Mouse (Mus musculus) small intestine, adult 2 months (tissue): ENCODE measurements at regions not wholly inside any gene's neighbourhood (a gene's known extent, or its start where the extent isn't known, plus 50 kb on each side); places are given as distances from the start of the nearest gene placed in this dataset.

ENCODE experiments used
- H3K27ac ChIP-seq: fragments of 200-500 bp; 2 replicates; pipeline ENCODE4 v1.5.1; 2012; ENCODE audit warnings: low read depth, low read length, control low read depth, inconsistent platforms; ENCODE audit not compliant: insufficient read depth
- H3K27me3 ChIP-seq: fragments of 200-500 bp; 2 replicates; pipeline ENCODE4 v1.6.1; 2012; ENCODE audit warnings: mild to moderate bottlenecking, moderate library complexity, low read length, inconsistent platforms; ENCODE audit not compliant: control insufficient read depth, insufficient read depth
- H3K36me3 ChIP-seq: fragments of 200-500 bp; 2 replicates; pipeline ENCODE4 v1.6.1; 2012; ENCODE audit warnings: mild to moderate bottlenecking, low read length, control low read depth, inconsistent platforms; ENCODE audit not compliant: control insufficient read depth, insufficient read depth
- H3K4me1 ChIP-seq: fragments of 200-500 bp; 2 replicates; pipeline ENCODE4 v1.6.1; 2012; ENCODE audit warnings: low read length, inconsistent platforms, mixed read lengths; ENCODE audit not compliant: control insufficient read depth, insufficient read depth, insufficient read length
- H3K4me3 ChIP-seq: fragments of 200-500 bp; 2 replicates; pipeline ENCODE4 v1.5.1; 2012; ENCODE audit warnings: low read depth, mild to moderate bottlenecking, control low read depth, inconsistent platforms, low read length, moderate library complexity
- CTCF ChIP-seq: fragments of 200-500 bp; IDR thresholded peaks from 2 replicates; pipeline ENCODE4 v1.5.1; 2012; ENCODE audit warnings: low read depth, mild to moderate bottlenecking, control low read depth, inconsistent platforms, low read length, moderate library complexity, mixed read lengths; ENCODE audit not compliant: insufficient replicate concordance, insufficient read length; ENCODE audit errors: extremely low read depth
- POLR2A ChIP-seq: fragments of 200-500 bp; IDR thresholded peaks from 2 replicates; pipeline ENCODE4 v1.6.1; 2012; ENCODE audit warnings: low read depth, mild to moderate bottlenecking, control low read depth, inconsistent platforms, low read length, moderate library complexity
- WGBS: fragments of 180-500 bp; shearing (Covaris S2); methylation state at CpG from one replicate; pipeline ENCODE4 v1.1.7; 2018; 5-methylcytosine and 5-hydroxymethylcytosine counted together

- TF ChIP-seq POLR2A (no peak), CTCF (no peak)
- WGBS, result 48% methylated on average over 19 of the region's 19 CpGs
These were observed 98.7 kb downstream of the 2410131K14Rik start for GRCm38 (mm10) chr5:118343444-118344320.

GRCm38 (mm10) chr5:118345226-118345625 lies 100.2 kb downstream of the 2410131K14Rik start:
- 91% methylated on average over 3 of the region's 3 CpGs for WGBS
- no peaks in the 10 kb centered on the region for H3K4me1 ChIP-seq
- H3K27me3 ChIP-seq, result no peaks in the 10 kb centered on the region
- H3K36me3 ChIP-seq, result no peaks in the 10 kb centered on the region
- H3K4me3 ChIP-seq, result no peak overlapping the region
- TF ChIP-seq CTCF (no peak), POLR2A (no peak)
- H3K27ac ChIP-seq, result no peak overlapping the region

More at GRCm38 (mm10) chr5:118343444-118344320, 98.7 kb downstream of the 2410131K14Rik start:
- no peak overlapping the region for H3K27ac ChIP-seq
- no peaks in the 10 kb centered on the region; the same call in 1 of the 2 replicates for H3K4me1 ChIP-seq
- H3K4me3 ChIP-seq, result no peak overlapping the region
- H3K36me3 ChIP-seq, result no peaks in the 10 kb centered on the region
- no peaks in the 10 kb centered on the region for H3K27me3 ChIP-seq

GRCm38 (mm10) chr5:118349057-118349456 lies 104.0 kb downstream of the 2410131K14Rik start:
- TF ChIP-seq CTCF (no peak), POLR2A (no peak)
- Histone ChIP-seq H3K27ac (no peak overlapping the region), H3K4me1 (no peaks in the 10 kb centered on the region; the same call in 1 of the 2 replicates), H3K27me3 (no peaks in the 10 kb centered on the region), H3K36me3 (no peaks in the 10 kb centered on the region), H3K4me3 (no peak overlapping the region)
- WGBS, result 73% methylated on average over 3 of the region's 3 CpGs

- TF ChIP-seq CTCF (no peak), POLR2A (no peak)
- H3K4me1 ChIP-seq, result no peaks in the 10 kb centered on the region; the same call in 1 of the 2 replicates
These were observed 106.3 kb downstream of the 2410131K14Rik start for GRCm38 (mm10) chr5:118351301-118351700.

GRCm38 (mm10) chr5:118352142-118352541 lies 107.1 kb downstream of the 2410131K14Rik start:
- no peak overlapping the region for H3K4me3 ChIP-seq
- H3K27me3 ChIP-seq, result no peaks in the 10 kb centered on the region
- H3K4me1 ChIP-seq, result no peaks in the 10 kb centered on the region; the same call in 1 of the 2 replicates
- no peak overlapping the region for H3K27ac ChIP-seq
- TF ChIP-seq POLR2A, result no peak
- no peak for TF ChIP-seq CTCF
- no peaks in the 10 kb centered on the region for H3K36me3 ChIP-seq
- 89% methylated on average over 4 of the region's 4 CpGs for WGBS

More at GRCm38 (mm10) chr5:118351301-118351700, 106.3 kb downstream of the 2410131K14Rik start:
- Histone ChIP-seq H3K4me3 (no peak overlapping the region), H3K36me3 (no peaks in the 10 kb centered on the region), H3K27me3 (no peaks in the 10 kb centered on the region), H3K27ac (no peak overlapping the region)
- 73% methylated on average over 1 of the region's 1 CpGs for WGBS

- H3K4me1 ChIP-seq, result no peaks in the 10 kb centered on the region; the same call in 1 of the 2 replicates
- TF ChIP-seq CTCF (no peak), POLR2A (no peak)
- no peak overlapping the region for H3K4me3 ChIP-seq
- H3K27me3 ChIP-seq, result no peaks in the 10 kb centered on the region
- 43% methylated on average over 6 of the region's 6 CpGs for WGBS
- H3K36me3 ChIP-seq, result no peaks in the 10 kb centered on the region
- H3K27ac ChIP-seq, result no peak overlapping the region
These were observed 108.0 kb downstream of the 2410131K14Rik start for GRCm38 (mm10) chr5:118353061-118353460.

GRCm38 (mm10) chr5:118353689-118354088 lies 108.7 kb downstream of the 2410131K14Rik start:
- 30% methylated on average over 9 of the region's 9 CpGs for WGBS
- H3K27me3 ChIP-seq, result no peaks in the 10 kb centered on the region
- no peaks in the 10 kb centered on the region; the same call in 1 of the 2 replicates for H3K4me1 ChIP-seq
- H3K36me3 ChIP-seq, result no peaks in the 10 kb centered on the region
- no peak overlapping the region for H3K27ac ChIP-seq
- no peak for TF ChIP-seq CTCF
- no peak for TF ChIP-seq POLR2A
- H3K4me3 ChIP-seq, result no peak overlapping the region
